Mouse (Mus musculus) ES-E14 (cell line): Measurements from ENCODE around the gene Bglap2. TPM values are rescaled to one million over a fixed set of nuclear protein-coding genes. Genes with fewer than 3 reads are reported as not detected.
A peak's percentile ranks its signal among the peaks of the same experiment; 100 is the strongest.
"Not testable (repeated sequence)": the region's sequence is repeated elsewhere in the genome, so short reads cannot be mapped to it uniquely, and the experiment has no call there.

Experiments used
- DNase-seq: peaks from one replicate; pipeline ENCODE4 v3.0.0-alpha.2; 2013; ENCODE audit warnings: low read depth, low spot score
- H3K27ac ChIP-seq: 2 replicates; pipeline ENCODE4 v1.5.1; 2012; ENCODE audit warnings: low read depth, mild to moderate bottlenecking, low read length, moderate library complexity, mixed read lengths; ENCODE audit not compliant: poor library complexity, insufficient read depth, severe bottlenecking
- H3K36me3 ChIP-seq: 2 replicates; pipeline ENCODE4 v1.6.1; 2012; ENCODE audit warnings: mild to moderate bottlenecking, low read length, moderate library complexity, mixed read lengths; ENCODE audit not compliant: control insufficient read depth, poor library complexity, insufficient read depth, severe bottlenecking
- H3K4me1 ChIP-seq, 2 experiments: fragments of 150-350 bp in 1 of 2; sonication (generic) in 1 of 2; 2 replicates each; pipeline ENCODE4 v1.6.1; 2012; ENCODE audit warnings: low read length in 2 of 2, mild to moderate bottlenecking in 1 of 2, mixed read lengths in 1 of 2; ENCODE audit not compliant: control insufficient read depth in 2 of 2, insufficient read depth in 2 of 2, poor library complexity in 1 of 2
- H3K4me3 ChIP-seq, 2 experiments: fragments of 150-350 bp in 1 of 2; sonication (generic) in 1 of 2; 2 replicates each; pipeline ENCODE4 v1.5.1; 2012; ENCODE audit warnings: low read length in 2 of 2, low read depth in 1 of 2, mild to moderate bottlenecking in 1 of 2, mixed read lengths in 1 of 2; ENCODE audit not compliant: insufficient read depth in 1 of 2, poor library complexity in 1 of 2, severe bottlenecking in 1 of 2
- H3K9ac ChIP-seq: 2 replicates; pipeline ENCODE4 v1.6.1; 2012; ENCODE audit warnings: low read depth, mild to moderate bottlenecking, low read length, mixed read lengths; ENCODE audit not compliant: poor library complexity, insufficient read depth, severe bottlenecking
- H3K9me3 ChIP-seq: fragments of 150-350 bp; sonication (generic); 2 replicates; pipeline ENCODE4 v1.6.1; 2012; ENCODE audit warnings: low read depth, mild to moderate bottlenecking, low read length; ENCODE audit not compliant: control insufficient read depth, insufficient read depth
- CHD2 ChIP-seq: IDR thresholded peaks from 2 replicates; pipeline ENCODE4 v1.6.1; 2014; ENCODE audit warnings: mild to moderate bottlenecking, low read depth, low read length, inconsistent platforms
- HCFC1 ChIP-seq: IDR thresholded peaks from 2 replicates; pipeline ENCODE4 v1.6.1; 2012; ENCODE audit warnings: low read length, inconsistent platforms, borderline replicate concordance; ENCODE audit not compliant: insufficient read depth
- MAFK ChIP-seq: IDR thresholded peaks from 2 replicates; pipeline ENCODE4 v1.6.1; 2014; ENCODE audit warnings: mild to moderate bottlenecking, low read depth, low read length, inconsistent platforms; ENCODE audit not compliant: insufficient read depth
- ZC3H11A ChIP-seq: IDR thresholded peaks from 2 replicates; pipeline ENCODE4 v1.6.1; 2012; ENCODE audit warnings: low read depth, mild to moderate bottlenecking, inconsistent platforms, low read length, borderline replicate concordance
- ZNF384 ChIP-seq: IDR thresholded peaks from 2 replicates; pipeline ENCODE4 v1.6.1; 2012; ENCODE audit warnings: low read depth, low read length, inconsistent platforms
- in situ Hi-C, 2 experiments: fragments of 600-800 bp; cut with MboI; formaldehyde crosslinking; loops; one replicate each; pipeline ENCODE4 v1.15.1; 2025; ENCODE audit warnings: low sequenced_read_pairs in 2 of 2, inconsistent platforms in 1 of 2; ENCODE audit not compliant: unreplicated experiment in 2 of 2
- total RNA-seq: library from RNA; depleted of rRNA; stranded (reverse); fragments of 300-350 nt; gene quantifications from 2 replicates; pipeline ENCODE4 v1.2.3, GENCODE M21; 2012

Gene Bglap2
- total RNA-seq, 1 experiment = not detected

- H3K36me3 ChIP-seq, H3K9ac ChIP-seq, H3K4me3 ChIP-seq, H3K27ac ChIP-seq, in situ Hi-C loops, H3K9me3 ChIP-seq, DNase-seq: not testable (repeated sequence)
- peaks cover 0 to 16% of the 10 kb centered on the region in 2 experiments; a peak in 2 of 4 replicates for H3K4me1 ChIP-seq
Observed at GRCm38 (mm10) chr3:88368511-88368910, 10.0 kb downstream of the Bglap2 start.

- H3K9me3 ChIP-seq, H3K36me3 ChIP-seq, H3K9ac ChIP-seq, H3K4me3 ChIP-seq, H3K27ac ChIP-seq, DNase-seq, in situ Hi-C loops: not testable (repeated sequence)
- H3K4me1 ChIP-seq = peaks cover 0 to 16% of the 10 kb centered on the region in 2 experiments; a peak in 2 of 4 replicates
Observed at GRCm38 (mm10) chr3:88367517-88367916, 11.0 kb downstream of the Bglap2 start.

GRCm38 (mm10) chr3:88366830-88367428 lies 11.6 kb downstream of the Bglap2 start:
- DNase-seq, H3K27ac ChIP-seq, H3K36me3 ChIP-seq, in situ Hi-C loops, H3K4me3 ChIP-seq, H3K9ac ChIP-seq, H3K9me3 ChIP-seq: not testable (repeated sequence)
- peaks cover 0 to 16% of the 10 kb centered on the region in 2 experiments; a peak in 2 of 4 replicates for H3K4me1 ChIP-seq

GRCm38 (mm10) chr3:88365705-88366361 lies 12.7 kb downstream of the Bglap2 start:
- Histone ChIP-seq H3K27ac (no peak overlapping the region), H3K9ac (peak overlapping the region; percentile 46; the same call in 1 of the 2 replicates), H3K4me3 (peak overlapping the region; percentile 46 to 57; a peak in 2 of 4 replicates), H3K9me3 (0 out of 2 replicates have a peak, but pooled peaks cover 2% of the 10 kb centered on the region), H3K36me3 (peaks cover 16% of the 10 kb centered on the region), H3K4me1 (peaks cover 0 to 16% of the 10 kb centered on the region in 2 experiments; a peak in 2 of 4 replicates)
- TF ChIP-seq ZC3H11A = no peak
- in situ Hi-C loops = no loop called here
- no peak for DNase-seq

GRCm38 (mm10) chr3:88364337-88364736 lies 14.2 kb downstream of the Bglap2 start, which contains the start of gene Paqr6:
Gene Paqr6 (plus strand): TSS chr3:88364584.
- DNase-seq = peak; percentile 88
- peaks cover 31% of the 10 kb centered on the region for H3K36me3 ChIP-seq
- TF ChIP-seq MAFK (no peak), CHD2 (no peak), ZNF384 (no peak), ZC3H11A (no peak), HCFC1 (no peak)
- H3K9me3 ChIP-seq = no peaks in the 10 kb centered on the region
- no peak within 1 kb of the TSS for H3K9ac ChIP-seq
- peaks cover 0 to 17% of the 10 kb centered on the region in 2 experiments; a peak in 2 of 4 replicates for H3K4me1 ChIP-seq
- in situ Hi-C loops = no loop called here
- H3K27ac ChIP-seq = no peak within 1 kb of the TSS
- peak within 1 kb of the TSS; percentile 23 to 37; a peak in 2 of 4 replicates for H3K4me3 ChIP-seq
